Mouse (Mus musculus): ENCODE results near the gene Rps6ka4. TPM values are rescaled to one million over a fixed set of nuclear protein-coding genes. Genes with fewer than 3 reads are reported as not detected.

The Rps6ka4 gene
- polyA plus RNA-seq (2021; fragmentation: Nextera tagmentation) = 28.5 and 31.7 TPM in 2 replicates
- long read RNA-seq, experiment 1, transcript Rps6ka4-201 (18 exons, 3,105 nt) = major isoform, 56 of 88 reads
- long read RNA-seq, experiment 1, transcript Rps6ka4-202 (18 exons, 3,105 nt) = minor isoform, 7 of 88 reads
- long read RNA-seq, experiment 1, partial matches to known transcripts = 16 of 88 reads
- long read RNA-seq, experiment 1, other reads (novel, unspliced or antisense) = 9 of 88 reads
- long read RNA-seq, experiment 2, transcript Rps6ka4-202 (18 exons, 3,105 nt) = minor isoform, 12 of 328 reads
- long read RNA-seq, experiment 2, transcript Rps6ka4-201 (18 exons, 3,105 nt) = major isoform, 215 of 328 reads
- long read RNA-seq, experiment 2, partial matches to known transcripts = 72 of 328 reads
- long read RNA-seq, experiment 2, other reads (novel, unspliced or antisense) = 29 of 328 reads

GRCm38 (mm10) chr19:6840475-6841291 lies at the start of gene Rps6ka4:
TSS of gene Rps6ka4 (minus strand) at chr19:6840636.

DNA sequence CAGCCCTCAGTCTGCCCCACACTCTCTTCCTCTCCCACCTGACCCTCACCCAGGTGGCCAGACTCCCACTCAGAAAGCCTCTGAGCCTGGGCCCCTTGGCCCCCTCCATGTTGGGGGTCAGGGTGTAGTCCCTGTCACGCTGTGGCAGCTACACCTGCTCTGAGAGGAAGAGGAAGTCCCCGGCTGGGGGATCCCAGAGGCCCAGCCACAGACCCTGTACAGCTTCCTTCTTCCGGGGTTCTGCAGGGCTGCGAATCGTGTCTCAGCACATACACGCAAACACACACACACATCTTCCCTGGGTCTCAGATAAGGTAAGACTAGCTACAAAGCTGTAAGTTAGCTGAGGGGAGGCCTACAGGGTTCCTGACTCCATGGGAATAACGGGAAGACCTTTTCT lies 17.6 kb upstream of the Rps6ka4 start, which contains the start of gene Ccdc88b:
Ccdc88b (minus strand) TSS at position 181 of the 400 bp plus-strand sequence.

Small RNAs within 50 kb of the gene (microRNA-seq; reads per million reads assigned to microRNA genes)
- gene Mir5046 = not detected

Other genes with a start within 250 kb of the Rps6ka4 start
- 1.4 and 1.6 TPM in 2 replicates for gene Ccdc88b, start 17.6 kb upstream of the Rps6ka4 start, polyA plus RNA-seq (2021; fragmentation: Nextera tagmentation)
- 133 and 145 TPM in 2 replicates for gene Trmt112, start 69.1 kb upstream of the Rps6ka4 start, polyA plus RNA-seq (2021; fragmentation: Nextera tagmentation)
- 774 and 793 TPM in 2 replicates for gene Prdx5, start 69.5 kb upstream of the Rps6ka4 start, polyA plus RNA-seq (2021; fragmentation: Nextera tagmentation)
- gene Esrra, start 81.2 kb upstream of the Rps6ka4 start, polyA plus RNA-seq (2021; fragmentation: Nextera tagmentation) = 3.2 and 3.4 TPM in 2 replicates
- 4.3 TPM in 2 replicates for gene Catsperz, start 84.7 kb upstream of the Rps6ka4 start, polyA plus RNA-seq (2021; fragmentation: Nextera tagmentation)
- 10.4 and 12.2 TPM in 2 replicates for gene Kcnk4, start 93.9 kb upstream of the Rps6ka4 start, polyA plus RNA-seq (2021; fragmentation: Nextera tagmentation)
- 47.9 and 48.1 TPM in 2 replicates for gene Bad, start 101.2 kb upstream of the Rps6ka4 start, polyA plus RNA-seq (2021; fragmentation: Nextera tagmentation)
- 18.3 and 23.0 TPM in 2 replicates for gene Gpr137, start 101.8 kb upstream of the Rps6ka4 start, polyA plus RNA-seq (2021; fragmentation: Nextera tagmentation)
- 23.4 and 26.0 TPM in 2 replicates for gene Ppp1r14b, start 134.3 kb upstream of the Rps6ka4 start, polyA plus RNA-seq (2021; fragmentation: Nextera tagmentation)
- gene Plcb3, start 135.8 kb upstream of the Rps6ka4 start, polyA plus RNA-seq (2021; fragmentation: Nextera tagmentation) = 8.5 and 8.6 TPM in 2 replicates
- 284 and 296 TPM in 2 replicates for gene Fkbp2, start 139.9 kb upstream of the Rps6ka4 start, polyA plus RNA-seq (2021; fragmentation: Nextera tagmentation)
- gene Vegfb, start 147.0 kb upstream of the Rps6ka4 start, polyA plus RNA-seq (2021; fragmentation: Nextera tagmentation) = 74.0 and 88.5 TPM in 2 replicates
- 27.6 and 28.0 TPM in 2 replicates for gene Dnajc4, start 151.9 kb upstream of the Rps6ka4 start, polyA plus RNA-seq (2021; fragmentation: Nextera tagmentation)
- gene Nudt22, start 155.5 kb upstream of the Rps6ka4 start, polyA plus RNA-seq (2021; fragmentation: Nextera tagmentation) = 17.2 and 17.7 TPM in 2 replicates
- gene Trpt1, start 155.5 kb upstream of the Rps6ka4 start, polyA plus RNA-seq (2021; fragmentation: Nextera tagmentation) = 18.7 and 22.7 TPM in 2 replicates
- 3.8 and 4.5 TPM in 2 replicates for gene Fermt3, start 178.8 kb upstream of the Rps6ka4 start, polyA plus RNA-seq (2021; fragmentation: Nextera tagmentation)
- gene Stip1, start 199.3 kb upstream of the Rps6ka4 start, polyA plus RNA-seq (2021; fragmentation: Nextera tagmentation) = 119 and 128 TPM in 2 replicates
- 3.4 and 3.9 TPM in 2 replicates for gene Macrod1, start 216.2 kb upstream of the Rps6ka4 start, polyA plus RNA-seq (2021; fragmentation: Nextera tagmentation)